Mouse (Mus musculus): ENCODE measurements around the gene 2010111I01Rik. TPM values are rescaled to one million over a fixed set of nuclear protein-coding genes. Genes with fewer than 3 reads are reported as not detected.

Gene 2010111I01Rik
- polyA plus RNA-seq, 1 experiment from 2014 or later = 52.6 TPM

GRCm38 (mm10) chr13:63286483-63287102, 321.9 kb downstream of the 2010111I01Rik start:
- no peak for DNase-seq (ENCODE audit: low spot score)
- Histone ChIP-seq H3K27ac (no peak overlapping the region), H3K36me3 (peaks cover 86% of the 10 kb centered on the region), H3K27me3 (ENCODE audit: insufficient read depth, poor library complexity, severe bottlenecking) (no peaks in the 10 kb centered on the region), H3K4me3 (no peak overlapping the region), H3K9me3 (no peaks in the 10 kb centered on the region), H3K4me1 (peaks cover 3% of the 10 kb centered on the region; the same call in 1 of the 2 replicates)
- 86% methylated on average over 11 of the region's 11 CpGs for WGBS

- no peak for DNase-seq (ENCODE audit: low spot score)
- Histone ChIP-seq H3K4me1 (peaks cover 11% of the 10 kb centered on the region), H3K27ac (no peak overlapping the region), H3K9me3 (no peaks in the 10 kb centered on the region), H3K36me3 (peaks cover 65% of the 10 kb centered on the region), H3K4me3 (no peak overlapping the region), H3K27me3 (ENCODE audit: insufficient read depth, poor library complexity, severe bottlenecking) (no peaks in the 10 kb centered on the region)
- WGBS = 73% methylated on average over 4 of the region's 4 CpGs
These were observed 324.5 kb downstream of the 2010111I01Rik start for GRCm38 (mm10) chr13:63289152-63289551.

DNA sequence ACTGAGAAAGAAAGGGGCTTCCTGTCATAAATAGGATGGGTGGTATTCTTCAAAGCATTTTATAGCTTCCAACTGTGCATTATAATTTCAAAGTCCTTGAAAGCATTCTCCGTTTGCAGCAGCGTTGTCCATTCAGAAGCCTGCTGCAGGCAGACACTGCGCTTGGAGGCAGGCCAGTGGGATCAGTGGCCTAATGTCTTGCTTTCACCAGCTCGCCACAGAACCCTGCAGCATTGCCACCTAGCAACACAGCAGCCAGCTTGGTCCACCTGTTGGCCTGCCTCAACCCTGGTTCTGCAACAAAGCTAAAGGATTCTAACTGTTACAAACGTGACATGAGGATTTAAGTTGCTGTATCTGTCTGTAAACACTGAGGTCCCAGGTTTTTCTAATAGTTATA, 325.0 kb downstream of the 2010111I01Rik start:
- H3K4me1 ChIP-seq = peaks cover 16% of the 10 kb centered on the region
- no peaks in the 10 kb centered on the region for H3K27me3 ChIP-seq (ENCODE audit: insufficient read depth, poor library complexity, severe bottlenecking)
- H3K4me3 ChIP-seq = no peak overlapping the region
- no peaks in the 10 kb centered on the region for H3K9me3 ChIP-seq
- WGBS = 88% methylated on average over 5 of the region's 5 CpGs
- H3K27ac ChIP-seq = no peak overlapping the region
- peaks cover 63% of the 10 kb centered on the region for H3K36me3 ChIP-seq
- no peak for DNase-seq (ENCODE audit: low spot score)

GRCm38 (mm10) chr13:63290126-63290525, 325.4 kb downstream of the 2010111I01Rik start:
- H3K4me1 ChIP-seq = peaks cover 19% of the 10 kb centered on the region
- DNase-seq (ENCODE audit: low spot score) = no peak
- no peak overlapping the region for H3K27ac ChIP-seq
- H3K4me3 ChIP-seq = no peak overlapping the region
- H3K27me3 ChIP-seq (ENCODE audit: insufficient read depth, poor library complexity, severe bottlenecking) = no peaks in the 10 kb centered on the region
- no peaks in the 10 kb centered on the region for H3K9me3 ChIP-seq
- H3K36me3 ChIP-seq = peaks cover 59% of the 10 kb centered on the region
- WGBS = 89% methylated on average over 4 of the region's 4 CpGs

DNA sequence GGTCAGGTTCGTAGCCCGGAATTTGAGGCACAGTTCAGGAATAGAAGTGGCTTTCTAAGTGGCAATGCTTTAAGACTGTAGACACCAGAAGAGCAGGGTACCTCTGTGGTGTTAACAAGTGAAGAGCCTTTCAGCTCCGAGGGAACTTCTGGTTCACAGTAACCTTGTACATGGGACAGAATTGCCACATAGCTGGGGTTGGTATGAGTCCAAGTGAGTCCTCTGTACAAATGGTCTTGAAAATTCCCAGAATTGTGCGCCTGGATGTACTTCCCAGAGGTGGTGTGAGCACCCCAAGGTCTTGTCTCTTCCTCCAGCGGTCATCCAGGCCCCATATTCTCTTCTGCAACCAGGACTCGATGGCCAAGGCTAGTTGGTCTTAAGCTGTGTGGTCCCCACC, 326.3 kb downstream of the 2010111I01Rik start:
- H3K27me3 ChIP-seq (ENCODE audit: insufficient read depth, poor library complexity, severe bottlenecking) = no peaks in the 10 kb centered on the region
- H3K9me3 ChIP-seq = no peaks in the 10 kb centered on the region
- H3K36me3 ChIP-seq = peaks cover 59% of the 10 kb centered on the region
- WGBS = 85% methylated on average over 6 of the region's 6 CpGs
- H3K4me3 ChIP-seq = no peak overlapping the region
- H3K4me1 ChIP-seq = peaks cover 19% of the 10 kb centered on the region
- no peak overlapping the region for H3K27ac ChIP-seq
- no peak for DNase-seq (ENCODE audit: low spot score)

DNA sequence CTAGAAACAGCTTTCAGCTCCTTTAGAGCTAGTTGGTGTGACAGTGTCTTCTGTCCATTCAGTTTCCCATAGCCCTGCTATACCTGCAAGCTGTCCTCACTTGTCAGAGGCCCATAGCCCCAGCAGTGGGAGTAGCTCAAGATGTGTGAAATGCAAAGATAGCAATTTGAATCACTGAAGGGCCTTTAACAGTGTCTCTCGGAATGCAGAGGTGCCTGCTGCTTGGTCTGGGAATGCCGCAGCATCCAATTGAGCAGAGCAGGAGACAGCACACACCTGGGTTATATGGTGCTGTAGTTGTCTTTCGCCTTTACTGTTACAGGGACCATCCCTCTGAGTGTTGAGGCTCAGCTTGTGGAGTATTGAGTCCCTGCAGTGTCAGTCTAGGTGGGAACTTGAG, 329.0 kb downstream of the 2010111I01Rik start:
- Histone ChIP-seq H3K27me3 (ENCODE audit: insufficient read depth, poor library complexity, severe bottlenecking) (no peaks in the 10 kb centered on the region), H3K9me3 (no peaks in the 10 kb centered on the region), H3K4me3 (no peak overlapping the region), H3K36me3 (peaks cover 58% of the 10 kb centered on the region), H3K4me1 (peaks cover 19% of the 10 kb centered on the region), H3K27ac (peak overlapping the region; percentile 64; the same call in 1 of the 2 replicates)
- WGBS = 39% methylated on average over 3 of the region's 3 CpGs
- DNase-seq (ENCODE audit: low spot score) = no peak

DNA sequence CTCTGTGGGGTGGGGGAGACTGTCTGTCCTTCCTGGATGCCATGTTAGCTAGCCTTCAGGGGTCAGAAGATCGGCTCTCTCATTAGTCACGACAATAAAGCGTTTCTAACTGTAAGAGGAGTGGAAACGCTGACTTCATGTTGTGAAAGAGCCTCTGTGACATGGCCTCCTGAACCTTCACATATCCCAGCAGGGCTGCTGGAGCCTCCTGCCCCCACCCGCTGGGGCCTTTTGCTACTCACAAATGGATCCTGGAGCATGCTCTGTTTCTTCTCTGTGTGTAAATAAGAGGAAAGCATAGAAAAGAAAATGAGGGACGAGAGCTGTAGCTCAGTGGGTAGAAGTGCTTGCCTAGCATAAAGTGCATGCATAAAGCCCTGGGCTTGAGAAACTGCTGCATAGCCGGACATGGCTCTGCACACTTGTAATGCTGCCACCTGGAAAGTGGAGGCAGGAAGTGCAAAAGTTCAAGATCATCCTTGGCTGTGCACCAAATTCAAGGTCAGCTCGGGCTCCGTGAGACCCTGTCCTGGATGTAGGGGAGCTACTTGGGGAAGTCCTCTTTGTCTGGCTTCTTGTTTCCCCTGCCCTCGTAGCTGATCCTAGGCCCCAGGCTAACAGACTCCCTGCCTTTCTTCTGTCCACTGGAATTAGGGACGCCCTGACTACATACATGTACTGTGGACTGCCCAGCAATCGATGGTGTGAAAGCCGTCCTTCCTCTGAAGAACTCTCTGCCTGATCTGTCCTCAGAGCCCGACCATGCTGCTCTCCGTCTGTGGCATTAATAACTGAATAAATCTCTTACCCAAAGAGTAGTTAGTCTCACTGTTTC, 329.9 kb downstream of the 2010111I01Rik start:
- WGBS = 42% methylated on average over 15 of the region's 15 CpGs
- Histone ChIP-seq H3K36me3 (peaks cover 59% of the 10 kb centered on the region), H3K4me1 (peaks cover 19% of the 10 kb centered on the region), H3K27ac (peak overlapping the region; percentile 64), H3K27me3 (ENCODE audit: insufficient read depth, poor library complexity, severe bottlenecking) (no peaks in the 10 kb centered on the region), H3K9me3 (no peaks in the 10 kb centered on the region), H3K4me3 (no peak overlapping the region)
- no peak for DNase-seq (ENCODE audit: low spot score)

- Histone ChIP-seq H3K27ac (no peak overlapping the region), H3K9me3 (no peaks in the 10 kb centered on the region), H3K36me3 (peaks cover 59% of the 10 kb centered on the region), H3K4me3 (no peak overlapping the region), H3K4me1 (peaks cover 19% of the 10 kb centered on the region), H3K27me3 (ENCODE audit: insufficient read depth, poor library complexity, severe bottlenecking) (no peaks in the 10 kb centered on the region)
- DNase-seq (ENCODE audit: low spot score) = no peak
- 91% methylated on average over 11 of the region's 11 CpGs for WGBS
These were observed 331.6 kb downstream of the 2010111I01Rik start for GRCm38 (mm10) chr13:63296300-63296699.

DNA sequence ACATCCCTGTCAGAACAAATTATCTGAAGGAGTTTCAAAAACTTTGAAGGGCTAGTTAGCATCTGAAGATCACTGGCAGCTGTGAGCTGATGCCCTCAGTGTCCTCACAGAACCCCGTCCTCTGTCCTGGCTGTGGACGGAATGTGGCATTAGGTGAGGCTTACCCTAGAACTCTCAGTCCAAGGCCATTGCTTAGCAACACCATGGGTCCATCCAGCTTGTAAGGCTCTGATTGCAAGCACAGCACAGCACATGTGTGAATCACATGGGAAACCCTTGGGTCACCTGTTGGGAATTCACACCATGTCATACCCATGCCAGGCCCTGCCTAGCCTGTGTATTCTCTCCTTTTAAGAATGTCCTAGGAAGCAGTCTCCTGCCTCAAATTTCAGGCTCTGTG, 332.3 kb downstream of the 2010111I01Rik start:
- H3K27ac ChIP-seq = no peak overlapping the region
- no peak for DNase-seq (ENCODE audit: low spot score)
- H3K27me3 ChIP-seq (ENCODE audit: insufficient read depth, poor library complexity, severe bottlenecking) = no peaks in the 10 kb centered on the region
- peaks cover 18% of the 10 kb centered on the region for H3K4me1 ChIP-seq
- peaks cover 66% of the 10 kb centered on the region for H3K36me3 ChIP-seq
- no peaks in the 10 kb centered on the region for H3K9me3 ChIP-seq
- 90% methylated on average over 2 of the region's 2 CpGs for WGBS
- no peak overlapping the region for H3K4me3 ChIP-seq

DNA sequence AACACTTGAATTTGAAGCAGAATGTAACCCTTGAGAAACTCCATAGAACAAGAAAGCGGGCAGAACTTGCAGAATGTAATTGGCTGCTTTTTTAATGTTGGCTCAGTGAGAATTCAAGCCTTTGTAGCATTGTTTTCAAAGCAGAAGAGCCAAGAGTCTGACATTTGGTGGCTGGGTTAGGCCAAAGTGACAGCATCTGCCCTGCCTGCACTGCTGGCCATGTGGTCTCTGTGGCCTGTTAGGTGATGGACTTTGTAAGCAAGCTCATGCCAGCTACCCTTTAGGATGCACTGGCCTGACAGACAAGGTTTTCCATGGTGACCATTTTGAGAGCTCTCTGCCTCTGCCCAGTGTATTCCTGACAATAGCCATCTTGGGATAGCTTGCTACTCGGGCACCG, 333.2 kb downstream of the 2010111I01Rik start:
- peaks cover 75% of the 10 kb centered on the region for H3K36me3 ChIP-seq
- 96% methylated on average over 3 of the region's 3 CpGs for WGBS
- H3K4me1 ChIP-seq = peaks cover 16% of the 10 kb centered on the region

DNA sequence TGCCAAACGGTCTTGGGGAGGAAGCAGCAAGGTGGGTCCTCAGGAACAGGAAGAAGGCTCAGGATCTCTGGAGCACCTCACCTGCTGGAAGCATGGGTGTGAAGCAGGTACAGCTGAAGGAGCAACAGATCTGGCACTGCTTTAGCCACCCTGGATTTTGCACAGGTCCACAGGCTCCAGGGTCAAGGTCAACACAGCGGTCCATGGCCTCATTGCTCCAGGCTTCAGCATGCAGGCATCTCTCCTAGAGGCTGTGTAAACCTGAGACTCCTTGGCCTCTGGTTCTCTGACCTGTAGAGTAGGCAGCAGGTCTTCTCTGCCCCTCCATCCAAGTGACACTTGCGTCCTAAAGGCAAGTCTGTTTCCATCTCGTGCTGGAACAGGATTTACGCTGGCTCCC, 334.2 kb downstream of the 2010111I01Rik start:
- Histone ChIP-seq H3K4me3 (no peak overlapping the region), H3K4me1 (peaks cover 17% of the 10 kb centered on the region), H3K9me3 (no peaks in the 10 kb centered on the region), H3K27me3 (ENCODE audit: insufficient read depth, poor library complexity, severe bottlenecking) (no peaks in the 10 kb centered on the region), H3K27ac (no peak overlapping the region), H3K36me3 (peaks cover 85% of the 10 kb centered on the region)
- 89% methylated on average over 5 of the region's 5 CpGs for WGBS
- DNase-seq (ENCODE audit: low spot score) = no peak

More for the DNA sequence above, 333.2 kb downstream of the 2010111I01Rik start:
- Histone ChIP-seq H3K9me3 (no peaks in the 10 kb centered on the region), H3K4me3 (no peak overlapping the region), H3K27ac (no peak overlapping the region), H3K27me3 (ENCODE audit: insufficient read depth, poor library complexity, severe bottlenecking) (no peaks in the 10 kb centered on the region)
- DNase-seq (ENCODE audit: low spot score) = no peak

- H3K36me3 ChIP-seq = peaks cover 95% of the 10 kb centered on the region
- no peak for DNase-seq (ENCODE audit: low spot score)
- no peak overlapping the region for H3K27ac ChIP-seq
- 81% methylated on average over 7 of the region's 7 CpGs for WGBS
- H3K9me3 ChIP-seq = no peaks in the 10 kb centered on the region
- H3K4me1 ChIP-seq = peaks cover 12% of the 10 kb centered on the region
- H3K4me3 ChIP-seq = no peak overlapping the region
- no peaks in the 10 kb centered on the region for H3K27me3 ChIP-seq (ENCODE audit: insufficient read depth, poor library complexity, severe bottlenecking)
These were observed 336.2 kb downstream of the 2010111I01Rik start for GRCm38 (mm10) chr13:63300929-63301328.

DNA sequence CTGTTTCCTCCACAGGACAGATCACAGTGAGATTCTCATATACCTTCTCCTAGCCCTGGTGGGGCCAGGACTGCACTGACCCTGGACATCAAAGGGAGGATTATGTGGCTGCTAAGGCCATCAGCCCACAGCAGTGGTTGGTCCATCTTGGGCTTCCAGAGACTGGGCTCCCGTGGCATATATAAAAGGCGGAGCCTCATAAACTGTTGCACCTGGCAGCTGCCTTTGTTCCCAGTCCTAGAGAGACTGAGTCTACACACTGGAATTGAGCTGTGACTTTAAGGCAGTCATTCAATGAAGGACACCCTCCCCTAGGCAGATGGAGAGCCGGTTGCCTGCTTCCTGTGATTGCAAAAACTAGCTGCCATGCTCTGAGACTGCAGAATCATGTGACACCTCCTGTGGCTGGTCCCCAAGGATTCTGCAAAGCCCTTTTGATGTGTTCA, 337.1 kb downstream of the 2010111I01Rik start:
- Histone ChIP-seq H3K4me1 (peaks cover 12% of the 10 kb centered on the region), H3K27ac (no peak overlapping the region)

More for the DNA sequence above, 337.1 kb downstream of the 2010111I01Rik start:
- Histone ChIP-seq H3K4me3 (no peak overlapping the region), H3K9me3 (no peaks in the 10 kb centered on the region), H3K27me3 (ENCODE audit: insufficient read depth, poor library complexity, severe bottlenecking) (no peaks in the 10 kb centered on the region), H3K36me3 (peaks cover 87% of the 10 kb centered on the region)
- no peak for DNase-seq (ENCODE audit: low spot score)
- 68% methylated on average over 3 of the region's 3 CpGs for WGBS
